Mouse (Mus musculus) MEL (cell line): Measurements from ENCODE around the gene Ldlrad2. TPM values are rescaled to one million over a fixed set of nuclear protein-coding genes. Genes with fewer than 3 reads are reported as not detected.

ENCODE experiments used
- DNase-seq: peaks from one replicate; pipeline ENCODE4 v3.0.0; 2011; ENCODE audit warnings: low read depth, low spot score
- H3K27ac ChIP-seq: 2 replicates; pipeline ENCODE4 v1.5.1; 2012; ENCODE audit warnings: low read depth, mild to moderate bottlenecking, control low read depth, low read length, moderate library complexity; ENCODE audit not compliant: control insufficient read depth
- H3K27me3 ChIP-seq, 2 experiments: fragments of 150-350 bp in 1 of 2; sonication (generic) in 1 of 2; 2 replicates each; pipeline ENCODE4 v1.6.1; 2012; ENCODE audit warnings: low read length in 2 of 2, mild to moderate bottlenecking in 2 of 2, improper control_type of control experiment in 1 of 2, moderate library complexity in 1 of 2; ENCODE audit not compliant: insufficient read depth in 2 of 2, control insufficient read depth in 1 of 2
- H3K36me3 ChIP-seq, 2 experiments: 2 replicates each; pipeline ENCODE4 v1.6.1; 2012 to 2014; ENCODE audit warnings: low read length in 2 of 2, improper control_type of control experiment in 1 of 2, inconsistent platforms in 1 of 2, mild to moderate bottlenecking in 1 of 2; ENCODE audit not compliant: insufficient read depth in 2 of 2, control insufficient read depth in 1 of 2
- H3K4me1 ChIP-seq, 2 experiments: fragments of 150-350 bp in 1 of 2; sonication (generic) in 1 of 2; 2 replicates each; pipeline ENCODE4 v1.6.1; 2012; ENCODE audit warnings: low read length in 2 of 2, improper control_type of control experiment in 1 of 2, mild to moderate bottlenecking in 1 of 2; ENCODE audit not compliant: insufficient read depth in 2 of 2, control insufficient read depth in 1 of 2
- H3K4me3 ChIP-seq, 2 experiments: fragments of 150-350 bp in 1 of 2; sonication (generic) in 1 of 2; 2 replicates each; pipeline ENCODE4 v1.5.1; 2012; ENCODE audit warnings: low read depth in 2 of 2, low read length in 2 of 2, mild to moderate bottlenecking in 2 of 2, moderate library complexity in 2 of 2, control low read depth in 1 of 2, improper control_type of control experiment in 1 of 2; ENCODE audit not compliant: control insufficient read depth in 1 of 2, insufficient read depth in 1 of 2
- H3K79me2 ChIP-seq: 2 replicates; pipeline ENCODE4 v1.6.1; 2012; ENCODE audit warnings: mild to moderate bottlenecking, low read length, moderate library complexity; ENCODE audit not compliant: control insufficient read depth, poor library complexity, insufficient read depth
- H3K9ac ChIP-seq: 2 replicates; pipeline ENCODE4 v1.6.1; 2012; ENCODE audit warnings: low read depth, mild to moderate bottlenecking, control low read depth, low read length, moderate library complexity; ENCODE audit not compliant: control insufficient read depth, poor library complexity, severe bottlenecking
- H3K9me3 ChIP-seq: fragments of 150-350 bp; sonication (generic); replicated peaks from 2 replicates; pipeline ENCODE4 v1.6.1; 2012; ENCODE audit warnings: mild to moderate bottlenecking, low read length, improper control_type of control experiment, moderate library complexity; ENCODE audit not compliant: insufficient read depth
- BHLHE40 ChIP-seq: IDR thresholded peaks from 2 replicates; pipeline ENCODE4 v1.6.1; 2012; ENCODE audit warnings: low read depth, mild to moderate bottlenecking, inconsistent platforms, low read length, improper control_type of control experiment, borderline replicate concordance
- CHD1 ChIP-seq: IDR thresholded peaks from 2 replicates; pipeline ENCODE4 v1.6.1; 2012; ENCODE audit warnings: low read depth, mild to moderate bottlenecking, inconsistent platforms, low read length, improper control_type of control experiment
- CHD2 ChIP-seq: IDR thresholded peaks from 2 replicates; pipeline ENCODE4 v1.6.1; 2011; ENCODE audit warnings: low read length, improper control_type of control experiment
- CTCF ChIP-seq, 3 experiments: IDR thresholded peaks in 2 of 3; conservative IDR thresholded peaks in 1 of 3; 2 replicates each; pipeline ENCODE4 v1.5.1; 2011 to 2012; ENCODE audit warnings: low read length in 3 of 3, low read depth in 2 of 3, mild to moderate bottlenecking in 2 of 3, improper control_type of control experiment in 1 of 3, inconsistent platforms in 1 of 3, mixed read lengths in 1 of 3, moderate library complexity in 1 of 3; ENCODE audit not compliant: control insufficient read depth in 1 of 3, insufficient read depth in 1 of 3, poor library complexity in 1 of 3, severe bottlenecking in 1 of 3
- ELF1 ChIP-seq: IDR thresholded peaks from 2 replicates; pipeline ENCODE4 v1.6.1; 2014; ENCODE audit warnings: low read depth, mild to moderate bottlenecking, inconsistent platforms, low read length, improper control_type of control experiment, moderate library complexity
- EP300 ChIP-seq, 2 experiments: IDR thresholded peaks; 2 replicates each; pipeline ENCODE4 v1.6.1; 2011; ENCODE audit warnings: improper control_type of control experiment in 2 of 2, low read length in 2 of 2, low read depth in 1 of 2, mild to moderate bottlenecking in 1 of 2
- ETS1 ChIP-seq: IDR thresholded peaks from 2 replicates; pipeline ENCODE4 v1.6.1; 2012; ENCODE audit warnings: low read depth, mild to moderate bottlenecking, inconsistent platforms, low read length, improper control_type of control experiment, moderate library complexity
- GABPA ChIP-seq: IDR thresholded peaks from 2 replicates; pipeline ENCODE4 v1.6.1; 2012; ENCODE audit warnings: low read depth, mild to moderate bottlenecking, inconsistent platforms, low read length, improper control_type of control experiment, moderate library complexity
- HCFC1 ChIP-seq: IDR thresholded peaks from 2 replicates; pipeline ENCODE4 v1.6.1; 2012; ENCODE audit warnings: low read depth, mild to moderate bottlenecking, inconsistent platforms, low read length, improper control_type of control experiment, moderate library complexity
- JUND ChIP-seq: IDR thresholded peaks from 2 replicates; pipeline ENCODE4 v1.6.1; 2011; ENCODE audit warnings: low read depth, mild to moderate bottlenecking, improper control_type of control experiment, low read length
- MAX ChIP-seq: IDR thresholded peaks from 2 replicates; pipeline ENCODE4 v1.6.1; 2011; ENCODE audit warnings: low read length, improper control_type of control experiment
- MXI1 ChIP-seq: IDR thresholded peaks from 2 replicates; pipeline ENCODE4 v1.6.1; 2011; ENCODE audit warnings: mild to moderate bottlenecking, low read depth, low read length, improper control_type of control experiment
- MYC ChIP-seq: IDR thresholded peaks from 2 replicates; pipeline ENCODE4 v1.6.1; 2011; ENCODE audit warnings: low read depth, mild to moderate bottlenecking, low read length, improper control_type of control experiment, moderate library complexity
- POLR2AphosphoS2 ChIP-seq: IDR thresholded peaks from 2 replicates; pipeline ENCODE4 v1.6.1; 2011; ENCODE audit warnings: low read length, improper control_type of control experiment
- POLR2AphosphoS5 ChIP-seq: IDR thresholded peaks from 2 replicates; pipeline ENCODE4 v1.6.1; 2012; ENCODE audit warnings: low read depth, borderline replicate concordance, mild to moderate bottlenecking, inconsistent platforms, low read length, moderate library complexity, mixed read lengths
- RAD21 ChIP-seq: IDR thresholded peaks from 2 replicates; pipeline ENCODE4 v1.6.1; 2011; ENCODE audit warnings: mild to moderate bottlenecking, low read depth, low read length, improper control_type of control experiment
- RCOR1 ChIP-seq: IDR thresholded peaks from 2 replicates; pipeline ENCODE4 v1.6.1; 2012; ENCODE audit warnings: low read depth, mild to moderate bottlenecking, inconsistent platforms, low read length, improper control_type of control experiment
- TBP ChIP-seq: IDR thresholded peaks from 2 replicates; pipeline ENCODE4 v1.8.0; 2011; ENCODE audit warnings: low read depth, low read length, improper control_type of control experiment
- UBTF ChIP-seq: IDR thresholded peaks from 2 replicates; pipeline ENCODE4 v1.6.1; 2012; ENCODE audit warnings: low read depth, mild to moderate bottlenecking, inconsistent platforms, low read length, improper control_type of control experiment, moderate library complexity, borderline replicate concordance; ENCODE audit not compliant: insufficient read depth
- USF1 ChIP-seq: IDR thresholded peaks from 2 replicates; pipeline ENCODE4 v1.6.1; 2014; ENCODE audit warnings: low read depth, mild to moderate bottlenecking, inconsistent platforms, low read length, improper control_type of control experiment, moderate library complexity
- USF2 ChIP-seq, 2 experiments: IDR thresholded peaks; 2 replicates each; pipeline ENCODE4 v1.6.1; 2011 to 2012; ENCODE audit warnings: improper control_type of control experiment in 2 of 2, low read length in 2 of 2, borderline replicate concordance in 1 of 2, inconsistent platforms in 1 of 2, low read depth in 1 of 2, mild to moderate bottlenecking in 1 of 2; ENCODE audit not compliant: insufficient read depth in 1 of 2
- ZC3H11A ChIP-seq: IDR thresholded peaks from 2 replicates; pipeline ENCODE4 v1.6.1; 2012; ENCODE audit warnings: low read depth, mild to moderate bottlenecking, inconsistent platforms, low read length, improper control_type of control experiment
- ZKSCAN1 ChIP-seq: IDR thresholded peaks from 2 replicates; pipeline ENCODE4 v1.6.1; 2012; ENCODE audit warnings: low read depth, mild to moderate bottlenecking, inconsistent platforms, low read length, improper control_type of control experiment, moderate library complexity
- ZMIZ1 ChIP-seq: IDR thresholded peaks from 2 replicates; pipeline ENCODE4 v1.6.1; 2012; ENCODE audit warnings: low read depth, mild to moderate bottlenecking, inconsistent platforms, low read length, improper control_type of control experiment, moderate library complexity
- polyA plus RNA-seq, 2 experiments: library from polyadenylated mRNA; stranded (reverse) in 1 of 2; unstranded in 1 of 2; fragments of >175 nt in 1 of 2; fragments of >200 nt in 1 of 2; gene quantifications; 2 replicates each; pipeline versions ENCODE4 v1.2.1 to v1.2.4; 2012; ENCODE audit warnings: low replicate concordance in 2 of 2, low read depth in 1 of 2; ENCODE audit not compliant: insufficient read length in 2 of 2, insufficient read depth in 1 of 2, missing spikeins in 1 of 2
- total RNA-seq: library from RNA; depleted of rRNA; stranded (reverse); fragments of 300-350 nt; gene quantifications from 2 replicates; pipeline ENCODE4 v1.2.3, GENCODE M21; 2012

Gene Ldlrad2
- total and polyA plus RNA-seq, 3 experiments, result not detected

GRCm38 (mm10) chr4:137607023-137607422, 32.7 kb upstream of the Ldlrad2 start:
- peaks cover 2 to 10% of the 10 kb centered on the region in 2 experiments; a peak in 3 of 4 replicates for H3K36me3 ChIP-seq
- no peak overlapping the region for H3K27ac ChIP-seq
- no peak overlapping the region for H3K9ac ChIP-seq
- H3K27me3 ChIP-seq, result no peaks in the 10 kb centered on the region
- H3K9me3 ChIP-seq, result no peaks in the 10 kb centered on the region
- TF ChIP-seq USF2 (IDR thresholded peaks at IDR 0.05; ENCODE audit: borderline replicate concordance in 1 of 2, insufficient read depth in 1 of 2, low read depth in 1 of 2, low read length in 2 of 2) (no peak), BHLHE40 (no peak), JUND (no peak), EP300 (IDR thresholded peaks at IDR 0.05; ENCODE audit: low read depth in 1 of 2, low read length in 2 of 2) (no peak), ELF1 (no peak), ZMIZ1 (no peak), CHD2 (no peak), ZKSCAN1 (no peak), ETS1 (no peak), RAD21 (no peak), MAX (no peak), MXI1 (no peak), POLR2AphosphoS5 (no peak), UBTF (no peak), HCFC1 (no peak), CTCF (IDR thresholded peaks at IDR 0.05 in 2 of 3, conservative IDR thresholded peaks at IDR 0.05 in 1 of 3; ENCODE audit: control insufficient read depth in 1 of 3, insufficient read depth in 1 of 3, low read depth in 2 of 3, low read length in 3 of 3, poor library complexity in 1 of 3, severe bottlenecking in 1 of 3) (no peak)
- no peaks in the 10 kb centered on the region; a peak in 1 of 4 replicates for H3K4me1 ChIP-seq
- H3K4me3 ChIP-seq, result no peak overlapping the region
- H3K79me2 ChIP-seq, result peaks cover 15% of the 10 kb centered on the region
- no peak for DNase-seq

GRCm38 (mm10) chr4:137603449-137604171, 29.2 kb upstream of the Ldlrad2 start:
- Histone ChIP-seq H3K4me3 (no peak overlapping the region), H3K79me2 (peaks cover 39% of the 10 kb centered on the region), H3K27ac (no peak overlapping the region), H3K9ac (no peak overlapping the region), H3K36me3 (peaks cover 6 to 9% of the 10 kb centered on the region in 2 experiments), H3K9me3 (no peaks in the 10 kb centered on the region), H3K27me3 (no peaks in the 10 kb centered on the region), H3K4me1 (peaks cover 4 to 7% of the 10 kb centered on the region in 2 experiments; a peak in 3 of 4 replicates)
- peak; percentile 30 for DNase-seq
- no peak for TF ChIP-seq RCOR1
- TF ChIP-seq MYC, result no peak
- no peak for TF ChIP-seq ZKSCAN1
- TF ChIP-seq ZC3H11A, result no peak
- no peak for TF ChIP-seq TBP
- TF ChIP-seq HCFC1, result no peak
- TF ChIP-seq POLR2AphosphoS2, result no peak
- no peak for TF ChIP-seq CHD1
- no peak for TF ChIP-seq GABPA
- no peak for TF ChIP-seq USF1
- no peak for TF ChIP-seq ELF1
